Mouse (Mus musculus) frontal cortex, postnatal 36 days (tissue): ENCODE measurements at regions not wholly inside any gene's neighbourhood (a gene's known extent, or its start where the extent isn't known, plus 50 kb on each side); places are given as distances from the start of the nearest gene placed in this dataset.

Experiments used
- DNase-seq, 2 experiments: peaks; one replicate each; pipeline ENCODE4 v3.0.0; 2022; ENCODE audit warnings: low spot score in 2 of 2

GRCm38 (mm10) chr16:49965528-49966250 lies 165.4 kb downstream of the Cd47 start:
- peak in 1 of 2 experiments; percentile 26 for DNase-seq

- no peak for DNase-seq
Observed at GRCm38 (mm10) chr16:49966251-49966588, 165.9 kb downstream of the Cd47 start.

- no peak for DNase-seq
Observed at GRCm38 (mm10) chr16:49967110-49967509, 166.8 kb downstream of the Cd47 start.

- no peak for DNase-seq
Observed at GRCm38 (mm10) chr16:49968291-49968870, 168.0 kb downstream of the Cd47 start.

GRCm38 (mm10) chr16:49969035-49969434 lies 168.7 kb downstream of the Cd47 start:
- DNase-seq = no peak

GRCm38 (mm10) chr16:49969693-49970296 lies 169.5 kb downstream of the Cd47 start:
- DNase-seq = no peak

- no peak for DNase-seq
Observed at GRCm38 (mm10) chr16:49970297-49970804, 170.0 kb downstream of the Cd47 start.

- no peak for DNase-seq
Observed at GRCm38 (mm10) chr16:49971141-49971555, 170.8 kb downstream of the Cd47 start.

GRCm38 (mm10) chr16:49977276-49977675 lies 176.9 kb downstream of the Cd47 start:
- no peak for DNase-seq

GRCm38 (mm10) chr16:49979426-49979940 lies 179.2 kb downstream of the Cd47 start:
- DNase-seq = no peak

- DNase-seq = peak; percentile 39 to 47
Observed at GRCm38 (mm10) chr16:49980178-49980646, 179.9 kb downstream of the Cd47 start.

GRCm38 (mm10) chr16:49982180-49982579 lies 181.8 kb downstream of the Cd47 start:
- no peak for DNase-seq

GRCm38 (mm10) chr16:49985082-49986076 lies 185.0 kb downstream of the Cd47 start:
- no peak for DNase-seq

GRCm38 (mm10) chr16:49986954-49987353 lies 186.6 kb downstream of the Cd47 start:
- no peak for DNase-seq

GRCm38 (mm10) chr16:49995822-49996221 lies 195.5 kb downstream of the Cd47 start:
- no peak for DNase-seq

GRCm38 (mm10) chr16:49996593-49996992 lies 196.3 kb downstream of the Cd47 start:
- no peak for DNase-seq

- no peak for DNase-seq
Observed at GRCm38 (mm10) chr16:49997040-49997439, 196.7 kb downstream of the Cd47 start.

GRCm38 (mm10) chr16:50000805-50001204 lies 200.5 kb downstream of the Cd47 start:
- DNase-seq = no peak

- DNase-seq = no peak
Observed at GRCm38 (mm10) chr16:50001662-50002455, 201.5 kb downstream of the Cd47 start.

- DNase-seq = no peak
Observed at GRCm38 (mm10) chr16:50002456-50002788, 202.1 kb downstream of the Cd47 start.

- no peak for DNase-seq
Observed at GRCm38 (mm10) chr16:50009046-50009445, 208.7 kb downstream of the Cd47 start.
